Mouse (Mus musculus) bone marrow, adult 2 months (tissue): ENCODE measurements around the gene Sema3b. TPM values are rescaled to one million over a fixed set of nuclear protein-coding genes. Genes with fewer than 3 reads are reported as not detected.
A peak's percentile ranks its signal among the peaks of the same experiment; 100 is the strongest.

Source experiments
- H3K27ac ChIP-seq: fragments of 200-500 bp; 2 replicates; pipeline ENCODE4 v1.5.1; 2012; ENCODE audit warnings: low read depth, mild to moderate bottlenecking, control low read depth, inconsistent platforms, low read length; ENCODE audit not compliant: control insufficient read depth, poor library complexity, insufficient read depth
- H3K4me1 ChIP-seq: fragments of 200-500 bp; 2 replicates; pipeline ENCODE4 v1.6.1; 2011; ENCODE audit warnings: low read length; ENCODE audit not compliant: control insufficient read depth, insufficient read depth
- H3K4me3 ChIP-seq: fragments of 200-500 bp; replicated peaks from 2 replicates; pipeline ENCODE3; 2011; ENCODE audit warnings: mild to moderate bottlenecking, low read depth, low read length, control low read depth; ENCODE audit not compliant: control insufficient read depth
- CTCF ChIP-seq: fragments of 200-500 bp; IDR thresholded peaks from 2 replicates; pipeline ENCODE4 v1.5.1; 2011; ENCODE audit warnings: low read length, control low read depth; ENCODE audit not compliant: control insufficient read depth, insufficient read depth
- POLR2A ChIP-seq: fragments of 200-500 bp; IDR thresholded peaks from 2 replicates; pipeline ENCODE4 v1.6.1; 2011; ENCODE audit warnings: low read depth, mild to moderate bottlenecking, control low read depth, low read length, borderline replicate concordance; ENCODE audit not compliant: control insufficient read depth
- WGBS: fragments of 180-500 bp; shearing (Covaris S2); methylation state at CpG from one replicate; pipeline ENCODE4 v1.1.7; 2018; 5-methylcytosine and 5-hydroxymethylcytosine counted together
- polyA plus RNA-seq: library from polyadenylated mRNA; stranded (reverse); fragments of >200 nt; gene quantifications from 2 replicates; pipeline ENCODE4 v1.2.4, GENCODE M21; 2011; ENCODE audit warnings: low replicate concordance; ENCODE audit not compliant: missing spikeins, insufficient read depth, insufficient read length

The Sema3b gene
- polyA plus RNA-seq, 1 experiment = not detected

GRCm38 (mm10) chr9:107612191-107612944 lies 3.3 kb upstream of the Sema3b start:
- Histone ChIP-seq H3K4me3 (peak overlapping the region; percentile 37), H3K4me1 (peaks cover 4% of the 10 kb centered on the region), H3K27ac (peak overlapping the region; percentile 64)
- WGBS = under 1% methylated on average over 44 of the region's 48 CpGs
- TF ChIP-seq POLR2A (peak; percentile 76; the same call in 1 of the 2 replicates), CTCF (peak; percentile 91)

GRCm38 (mm10) chr9:107611456-107612190 lies 2.6 kb upstream of the Sema3b start:
- H3K4me3 ChIP-seq = no peak overlapping the region
- peaks cover 4% of the 10 kb centered on the region for H3K4me1 ChIP-seq
- 29% methylated on average over 6 of the region's 6 CpGs for WGBS
- peak overlapping the region; percentile 10; the same call in 1 of the 2 replicates for H3K27ac ChIP-seq
- TF ChIP-seq CTCF = no peak
- TF ChIP-seq POLR2A = no peak

DNA sequence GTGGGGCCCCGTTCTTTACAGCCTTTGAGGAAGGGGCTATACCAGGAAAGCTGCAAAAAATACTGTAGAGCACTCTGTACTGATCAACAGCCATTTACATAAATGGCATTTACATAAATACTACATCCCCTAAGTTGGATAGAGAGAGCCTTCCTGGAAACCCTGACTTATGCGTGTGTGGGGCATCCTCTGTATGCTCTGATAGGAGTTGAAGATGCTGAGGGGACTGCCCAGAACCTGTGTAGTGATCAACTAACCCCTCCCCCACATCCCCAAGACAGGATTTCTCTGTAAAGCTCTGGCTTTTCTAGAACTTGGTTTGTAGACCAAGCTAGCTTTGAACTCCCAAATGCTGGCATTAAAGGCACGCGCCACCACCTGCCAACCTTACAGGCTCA lies 403 bp upstream of the Sema3b start:
- Histone ChIP-seq H3K4me3 (no peak overlapping the region), H3K4me1 (peaks cover 4% of the 10 kb centered on the region), H3K27ac (no peak overlapping the region)
- TF ChIP-seq POLR2A (no peak), CTCF (no peak)
- WGBS = 86% methylated on average over 4 of the region's 4 CpGs

DNA sequence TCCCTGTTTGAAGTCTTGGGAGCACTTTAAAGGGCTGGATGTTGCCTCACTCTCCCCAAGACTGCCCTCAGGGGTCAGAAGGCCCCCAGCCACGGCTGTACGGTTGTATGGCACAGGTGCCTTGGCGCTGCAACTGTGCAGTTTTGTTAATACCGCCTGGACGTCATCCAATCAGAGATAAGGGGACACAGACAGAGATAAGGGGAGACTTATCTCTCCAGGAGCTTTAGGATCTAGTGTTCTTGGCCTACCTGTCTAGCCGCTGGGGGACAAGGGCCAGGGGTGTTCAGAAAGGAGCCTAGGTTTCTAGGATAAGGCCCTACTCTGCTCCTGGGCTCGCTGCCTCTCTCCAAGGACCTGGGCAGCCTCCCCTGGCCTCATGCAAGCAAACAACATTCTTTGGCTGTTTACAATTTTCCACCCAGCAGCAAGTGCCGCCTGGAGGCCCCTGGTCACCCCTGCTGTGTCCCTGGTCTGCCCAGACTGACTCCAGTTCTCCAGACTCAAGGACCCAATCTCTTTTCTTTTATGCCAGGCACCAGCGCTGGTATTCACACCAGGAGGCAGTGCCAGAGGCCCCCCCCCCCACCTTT lies 1.3 kb downstream of the Sema3b start:
- no peak overlapping the region for H3K4me3 ChIP-seq
- TF ChIP-seq CTCF (no peak), POLR2A (no peak)
- H3K27ac ChIP-seq = no peak overlapping the region
- 65% methylated on average over 9 of the region's 9 CpGs for WGBS
- H3K4me1 ChIP-seq = peaks cover 4% of the 10 kb centered on the region

DNA sequence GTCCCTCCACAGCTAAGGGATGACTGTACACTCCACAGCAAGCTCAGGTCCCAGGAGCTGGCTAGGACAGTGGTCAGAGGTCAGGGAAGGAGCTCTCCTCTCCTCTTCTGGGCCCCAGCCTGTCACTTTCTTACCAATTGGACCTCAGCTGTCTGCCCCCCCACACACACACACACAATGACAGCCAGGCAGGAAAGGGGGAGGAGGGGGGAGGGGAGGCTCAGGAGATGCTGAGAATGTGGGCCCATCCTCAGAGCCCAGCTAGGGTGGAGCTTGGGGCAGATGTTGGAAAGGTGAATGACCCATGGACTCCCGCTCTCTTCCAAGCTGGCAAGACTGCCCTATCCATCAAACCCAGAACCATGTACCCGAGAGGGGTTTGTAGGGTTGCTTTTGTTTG lies 2.0 kb downstream of the Sema3b start:
- H3K27ac ChIP-seq = no peak overlapping the region
- WGBS = 91% methylated on average over 2 of the region's 2 CpGs
- peaks cover 4% of the 10 kb centered on the region for H3K4me1 ChIP-seq
- TF ChIP-seq CTCF (no peak), POLR2A (no peak)
- no peak overlapping the region for H3K4me3 ChIP-seq

DNA sequence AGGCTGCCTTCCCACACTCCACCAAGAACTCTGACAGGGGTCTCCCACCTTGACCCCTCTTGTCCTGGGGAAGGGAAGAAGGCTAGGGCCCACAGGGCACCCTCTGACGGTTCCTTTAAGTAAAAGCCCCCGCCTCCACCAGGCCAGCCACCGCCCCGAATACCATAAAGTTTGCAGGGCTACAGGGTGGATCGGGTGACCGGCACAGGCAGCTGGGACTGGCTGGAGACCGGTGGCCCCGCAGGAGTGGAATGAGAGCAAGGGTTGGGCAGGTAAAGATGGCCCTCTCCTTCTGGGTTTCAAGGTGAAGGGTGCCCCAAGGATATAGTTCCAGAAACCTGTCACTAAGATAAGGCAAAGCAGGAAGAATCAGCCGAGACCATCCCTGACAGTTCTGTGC lies 2.4 kb downstream of the Sema3b start:
- 80% methylated on average over 9 of the region's 9 CpGs for WGBS
- no peak overlapping the region for H3K4me3 ChIP-seq
- peaks cover 4% of the 10 kb centered on the region for H3K4me1 ChIP-seq
- no peak for TF ChIP-seq CTCF
- TF ChIP-seq POLR2A = no peak
- no peak overlapping the region for H3K27ac ChIP-seq

DNA sequence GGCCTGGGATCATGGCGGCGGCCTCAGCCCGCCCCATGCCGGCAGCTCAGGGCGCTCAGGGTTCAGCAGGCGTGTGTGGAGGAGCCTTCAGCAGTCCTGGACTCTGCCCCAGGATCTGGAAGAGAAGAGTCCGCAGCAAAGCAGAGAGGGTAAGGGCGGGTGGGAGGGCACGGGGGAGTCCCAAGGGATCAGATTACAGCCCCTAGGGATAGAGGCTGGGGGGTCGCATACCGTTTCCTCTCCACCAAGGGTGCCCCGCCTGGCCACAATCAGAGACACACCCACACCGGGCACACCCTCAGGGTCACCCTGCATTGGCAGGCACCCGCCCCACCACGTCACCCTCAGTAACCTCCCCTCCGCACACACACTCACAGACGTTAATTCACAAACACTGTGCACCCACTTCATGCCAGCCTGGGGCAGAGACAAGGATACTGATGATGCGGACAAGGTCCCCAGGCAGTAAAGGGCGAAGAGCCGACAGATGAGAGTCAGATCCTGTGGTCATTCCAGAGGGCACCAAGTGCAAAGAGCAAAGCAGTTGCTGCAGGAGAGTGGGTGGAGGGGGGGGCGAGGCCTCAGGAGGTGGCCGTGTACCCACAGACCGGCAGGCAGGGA lies 3.9 kb downstream of the Sema3b start:
- TF ChIP-seq POLR2A (no peak), CTCF (no peak)
- Histone ChIP-seq H3K4me1 (peaks cover 2% of the 10 kb centered on the region; the same call in 1 of the 2 replicates), H3K4me3 (no peak overlapping the region), H3K27ac (no peak overlapping the region)
- 70% methylated on average over 23 of the region's 23 CpGs for WGBS

GRCm38 (mm10) chr9:107603251-107603650 lies 5.8 kb downstream of the Sema3b start:
- TF ChIP-seq POLR2A (no peak), CTCF (no peak)
- H3K4me3 ChIP-seq = no peak overlapping the region
- H3K27ac ChIP-seq = no peak overlapping the region
- H3K4me1 ChIP-seq = peaks cover 2% of the 10 kb centered on the region; the same call in 1 of the 2 replicates
- WGBS = 61% methylated on average over 6 of the region's 6 CpGs
